Mouse (Mus musculus) testis, adult 2 months (tissue): Measurements from ENCODE around the gene Pex11g.

ENCODE experiments used
- CTCF ChIP-seq: fragments of 200-500 bp; IDR thresholded peaks from 2 replicates; pipeline ENCODE4 v1.5.1; 2012; ENCODE audit warnings: low read depth, mild to moderate bottlenecking, inconsistent platforms, low read length, moderate library complexity; ENCODE audit not compliant: control insufficient read depth, insufficient read depth, insufficient replicate concordance
- POLR2A ChIP-seq: fragments of 200-500 bp; IDR thresholded peaks from 2 replicates; pipeline ENCODE4 v1.6.1; 2012; ENCODE audit warnings: low read depth, mild to moderate bottlenecking, inconsistent platforms, low read length, moderate library complexity; ENCODE audit not compliant: control insufficient read depth

- TF ChIP-seq CTCF (no peak), POLR2A (no peak)
These were observed 60.1 kb downstream of the Pex11g start for GRCm38 (mm10) chr8:3407417-3407816.
